Mouse (Mus musculus): ENCODE data around the gene Sin3a.

Gene Sin3a

DNA sequence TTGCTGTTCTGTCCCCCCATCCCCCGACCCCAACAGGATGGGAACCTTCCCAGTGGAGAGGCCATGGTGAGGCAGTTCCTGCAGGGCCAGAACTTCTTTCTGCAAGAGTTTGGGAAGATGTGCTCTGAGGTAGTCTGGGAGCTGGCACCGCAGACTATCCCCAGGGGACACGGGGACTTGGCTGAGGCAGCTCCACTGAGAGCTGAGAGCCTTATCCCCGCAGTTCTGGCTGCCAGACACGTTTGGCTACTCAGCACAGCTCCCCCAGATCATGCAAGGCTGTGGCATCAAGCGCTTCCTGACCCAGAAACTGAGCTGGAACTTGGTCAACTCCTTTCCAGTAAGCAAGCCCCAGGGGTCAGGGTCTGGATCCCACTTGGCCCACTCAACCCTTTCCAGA lies 65.4 kb downstream of the Sin3a start:
- DNase-seq (ENCODE audit: low spot score in 2 of 2) = no peak

DNA sequence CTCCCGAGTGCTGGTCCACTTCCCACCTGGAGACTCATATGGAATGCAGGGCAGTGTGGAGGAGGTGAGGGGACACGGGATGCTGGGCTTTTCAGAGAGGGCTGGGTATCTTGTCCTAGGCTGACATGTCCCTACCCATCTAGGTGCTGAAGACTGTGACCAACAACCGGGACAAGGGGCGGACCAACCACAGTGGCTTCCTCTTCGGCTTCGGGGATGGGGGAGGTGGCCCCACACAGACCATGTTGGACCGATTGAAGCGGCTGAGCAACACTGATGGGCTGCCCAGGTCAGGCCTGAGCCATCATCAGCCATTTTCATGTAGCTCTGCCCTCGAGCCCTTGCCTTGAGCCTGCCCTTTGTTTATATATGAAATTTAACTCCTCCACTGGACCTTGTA lies 65.9 kb downstream of the Sin3a start:
- DNase-seq (ENCODE audit: low spot score in 2 of 2) = no peak

DNA sequence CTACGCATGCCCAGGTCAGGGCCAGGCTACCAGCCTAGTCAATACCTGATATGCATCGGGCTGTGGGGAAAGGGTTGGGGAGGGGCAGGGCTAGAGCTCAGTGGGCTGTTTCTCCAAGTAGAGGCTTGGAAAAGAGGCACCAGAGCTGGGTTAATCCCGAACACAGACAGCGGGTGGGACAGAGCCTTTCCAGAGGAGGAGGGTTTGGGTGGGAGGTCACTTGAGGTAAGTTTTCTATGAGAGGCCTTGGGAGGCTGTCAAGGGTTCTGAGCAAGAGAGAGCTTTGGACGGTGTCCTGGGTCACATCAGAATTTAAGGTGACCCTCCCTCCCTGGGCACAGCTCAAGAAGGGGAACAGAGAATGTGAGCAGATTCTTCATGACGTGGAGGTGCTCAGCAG lies 66.7 kb downstream of the Sin3a start:
- no peak for DNase-seq (ENCODE audit: low spot score in 2 of 2)

DNA sequence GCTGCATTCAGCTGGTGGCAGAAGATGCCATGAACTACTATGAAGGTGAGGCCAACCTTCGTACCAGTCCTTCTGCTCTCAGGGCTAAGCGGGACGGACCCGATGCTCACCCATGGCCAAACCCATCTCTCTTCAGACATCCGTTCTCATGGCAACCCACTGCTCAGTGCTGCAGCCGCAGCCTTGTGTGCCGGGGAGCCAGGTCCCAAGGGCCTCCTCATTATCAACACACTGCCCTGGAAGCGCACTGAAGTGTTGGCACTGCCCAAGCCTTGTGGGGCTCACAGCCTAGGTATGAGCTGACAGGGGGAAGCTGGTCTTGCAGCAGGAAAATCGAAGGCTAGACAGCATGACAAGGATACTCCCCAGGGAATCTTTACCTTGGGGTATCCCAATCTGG lies 67.3 kb downstream of the Sin3a start:
- no peak for DNase-seq (ENCODE audit: low spot score in 2 of 2)

DNA sequence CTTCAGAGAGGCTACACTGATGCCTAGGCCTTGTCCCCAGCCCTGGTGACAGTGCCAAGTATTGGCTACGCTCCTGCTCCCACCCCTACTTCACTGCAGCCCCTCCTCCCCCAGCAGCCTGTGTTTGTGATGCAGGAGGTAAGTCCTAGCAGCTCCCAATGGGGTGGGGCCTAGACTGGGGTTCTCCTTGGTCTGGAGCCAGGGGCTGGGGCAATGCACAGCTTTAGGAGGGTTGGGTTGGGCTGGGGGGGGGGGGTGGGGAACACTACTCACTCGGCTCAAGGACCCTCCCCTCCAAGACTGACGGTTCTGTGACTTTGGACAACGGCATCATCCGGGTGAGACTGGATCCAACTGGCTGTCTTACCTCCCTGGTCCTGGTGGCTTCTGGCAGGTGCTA lies 67.7 kb downstream of the Sin3a start:
- DNase-seq (ENCODE audit: low spot score in 2 of 2) = no peak

DNA sequence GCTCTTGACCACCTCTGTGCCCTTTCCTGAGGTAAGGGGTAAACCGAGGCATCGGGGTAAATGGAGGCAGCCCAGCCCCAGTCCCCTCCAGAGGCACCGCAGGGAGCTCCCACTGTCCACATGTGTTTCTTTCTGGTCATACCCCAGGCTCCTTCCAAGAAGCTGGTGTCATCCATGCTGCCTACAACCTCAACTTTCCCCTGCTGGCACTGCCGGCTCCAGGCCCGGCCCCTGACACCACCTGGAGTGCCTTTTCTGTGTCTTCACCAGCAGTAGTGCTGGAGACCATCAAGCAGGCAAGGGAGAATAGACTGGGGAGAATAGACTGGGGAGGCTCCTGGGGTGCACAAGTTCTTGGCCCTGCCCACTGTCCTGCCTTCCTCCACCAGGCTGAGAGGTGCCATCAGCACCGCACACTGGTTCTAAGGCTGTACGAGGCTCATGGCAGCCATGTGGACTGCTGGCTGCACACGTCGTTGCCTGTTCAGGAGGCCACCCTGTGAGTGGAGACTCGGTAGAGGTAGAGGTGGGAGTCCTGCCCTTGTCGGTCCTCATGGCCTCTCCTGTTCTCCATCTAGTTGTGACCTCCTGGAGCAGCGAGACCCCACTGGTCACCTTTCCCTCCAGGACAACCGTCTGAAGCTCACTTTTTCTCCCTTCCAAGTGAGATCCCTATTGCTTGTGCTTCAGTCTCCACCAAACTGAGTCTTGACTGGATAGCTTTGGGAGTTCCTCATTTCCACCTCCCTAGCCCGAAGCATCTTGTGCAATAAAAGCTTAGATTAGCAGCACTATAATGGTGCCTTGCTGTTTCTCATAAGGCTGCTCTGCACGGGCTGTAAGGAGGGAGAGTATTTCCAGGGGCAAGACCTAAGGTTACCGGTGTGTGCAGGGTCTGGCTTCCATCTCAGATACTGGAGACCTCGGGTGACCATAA lies 69.8 kb downstream of the Sin3a start:
- DNase-seq (ENCODE audit: low spot score in 2 of 2) = no peak

DNA sequence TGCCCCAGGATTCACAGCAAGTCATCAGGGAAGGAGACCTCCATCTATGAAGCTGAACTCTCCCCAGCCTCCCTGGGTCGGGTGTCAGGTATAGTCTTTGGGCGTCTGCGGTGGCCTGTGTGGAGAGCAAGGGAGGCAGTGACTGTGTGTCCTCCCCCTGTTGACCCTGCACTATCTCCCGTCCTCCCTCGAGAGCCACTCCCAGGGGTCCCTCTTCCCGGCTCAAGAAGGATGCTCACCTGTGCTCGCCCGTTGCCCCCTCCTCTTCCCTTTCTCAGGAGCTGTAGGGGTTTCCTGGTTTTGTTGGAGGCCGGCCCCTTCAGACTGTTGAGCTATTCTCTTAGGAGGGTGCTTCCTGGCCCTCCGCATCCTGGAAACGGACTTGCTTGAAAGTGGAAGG lies 71.4 kb downstream of the Sin3a start:
- no peak for DNase-seq (ENCODE audit: low spot score in 2 of 2)

DNA sequence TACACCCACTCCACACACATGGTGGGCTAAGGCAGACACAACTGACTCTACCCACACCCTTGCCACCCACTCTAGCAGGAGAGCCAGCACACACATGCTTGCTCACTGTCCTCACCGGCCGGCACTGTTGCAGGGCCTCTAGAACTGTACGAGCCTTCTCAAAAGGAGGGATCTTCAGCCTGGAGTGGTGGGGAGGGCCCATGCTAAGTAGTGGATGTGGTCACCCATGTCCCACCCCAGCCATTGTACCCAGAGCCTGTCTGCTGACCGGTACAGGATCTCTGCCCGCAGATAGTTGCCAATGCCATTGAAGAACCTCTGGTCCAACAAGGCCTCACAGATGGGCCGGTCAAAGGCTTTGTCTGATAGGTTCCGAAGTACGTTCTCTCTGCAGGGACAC lies 73.0 kb downstream of the Sin3a start:
- no peak for DNase-seq (ENCODE audit: low spot score in 2 of 2)

DNA sequence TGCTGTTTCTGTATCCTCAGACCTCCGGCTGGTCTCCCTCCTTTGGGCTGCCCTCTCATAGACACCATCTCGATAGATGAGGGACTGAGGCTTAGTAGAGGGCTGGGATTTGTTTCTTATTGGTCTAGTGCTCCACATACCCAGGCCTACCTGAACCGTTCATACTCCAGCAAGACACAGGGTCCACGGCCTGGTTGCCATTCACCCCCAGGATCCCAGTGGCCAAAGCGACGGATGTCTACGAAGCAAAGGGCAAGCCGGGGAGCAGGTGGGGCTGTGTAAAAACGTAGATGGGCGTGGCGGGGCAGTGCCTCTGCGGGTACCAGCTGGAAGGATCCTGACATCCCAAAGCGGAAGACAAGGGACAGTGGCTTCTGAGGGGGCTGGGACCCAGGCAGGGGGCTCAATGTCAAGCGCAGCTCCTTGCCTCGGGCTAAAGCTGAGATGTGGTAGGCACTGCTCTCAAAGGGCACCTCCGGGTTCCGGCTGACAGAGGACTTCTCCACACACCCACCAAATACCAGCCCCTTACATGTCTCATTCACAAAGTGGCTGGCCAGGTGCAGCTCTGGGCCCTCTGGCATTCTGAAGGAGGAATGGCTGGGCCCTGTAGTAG lies 74.7 kb downstream of the Sin3a start:
- peak in 1 of 2 experiments; percentile 8 for DNase-seq (ENCODE audit: low spot score in 2 of 2)

DNA sequence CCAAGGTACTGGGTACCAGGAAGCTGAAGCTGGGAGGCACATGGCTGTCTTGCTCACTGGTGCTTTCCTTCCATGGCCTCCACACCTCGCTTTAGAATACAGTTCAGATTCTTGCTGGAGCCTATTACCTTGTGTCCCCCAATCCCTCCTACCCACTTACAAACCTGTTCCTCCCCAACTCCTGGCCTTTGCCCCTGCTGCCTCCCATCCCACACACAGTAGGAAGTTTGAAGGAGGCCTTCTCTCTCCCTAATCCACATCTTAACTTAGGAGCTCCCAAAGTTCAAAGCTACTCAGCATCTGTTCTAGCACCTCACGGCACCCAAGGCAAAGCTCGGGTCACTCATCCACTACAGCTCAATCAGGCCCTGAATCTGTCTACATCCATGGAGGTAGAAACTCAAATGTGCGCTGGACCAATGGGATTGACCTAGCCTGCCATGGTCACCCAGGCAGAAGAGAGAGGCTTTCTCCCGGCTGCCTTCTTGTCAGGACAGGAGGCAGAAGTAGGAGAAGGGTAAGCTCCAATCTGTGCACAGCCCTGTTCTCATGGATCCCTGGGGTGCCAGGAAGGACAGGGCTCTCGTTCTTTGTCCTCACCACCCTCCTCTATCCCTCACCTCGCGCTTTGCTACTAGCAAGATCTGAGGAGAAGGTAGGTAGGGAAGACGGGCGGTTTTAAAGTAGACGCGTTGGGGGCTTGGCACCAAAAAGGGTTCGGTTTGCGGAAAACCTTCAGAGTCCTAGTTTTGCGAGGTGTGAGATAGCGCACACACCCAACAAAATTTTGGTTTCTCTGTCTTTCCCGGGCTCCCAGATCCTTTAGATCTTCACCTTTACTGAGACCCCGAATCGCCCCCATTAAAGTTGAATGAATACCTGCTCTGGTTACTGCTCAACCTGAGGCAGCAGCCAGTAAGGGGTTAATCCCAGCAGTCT lies 75.6 kb downstream of the Sin3a start:
- peak in 1 of 2 experiments; percentile 5 for DNase-seq (ENCODE audit: low spot score in 2 of 2)

DNA sequence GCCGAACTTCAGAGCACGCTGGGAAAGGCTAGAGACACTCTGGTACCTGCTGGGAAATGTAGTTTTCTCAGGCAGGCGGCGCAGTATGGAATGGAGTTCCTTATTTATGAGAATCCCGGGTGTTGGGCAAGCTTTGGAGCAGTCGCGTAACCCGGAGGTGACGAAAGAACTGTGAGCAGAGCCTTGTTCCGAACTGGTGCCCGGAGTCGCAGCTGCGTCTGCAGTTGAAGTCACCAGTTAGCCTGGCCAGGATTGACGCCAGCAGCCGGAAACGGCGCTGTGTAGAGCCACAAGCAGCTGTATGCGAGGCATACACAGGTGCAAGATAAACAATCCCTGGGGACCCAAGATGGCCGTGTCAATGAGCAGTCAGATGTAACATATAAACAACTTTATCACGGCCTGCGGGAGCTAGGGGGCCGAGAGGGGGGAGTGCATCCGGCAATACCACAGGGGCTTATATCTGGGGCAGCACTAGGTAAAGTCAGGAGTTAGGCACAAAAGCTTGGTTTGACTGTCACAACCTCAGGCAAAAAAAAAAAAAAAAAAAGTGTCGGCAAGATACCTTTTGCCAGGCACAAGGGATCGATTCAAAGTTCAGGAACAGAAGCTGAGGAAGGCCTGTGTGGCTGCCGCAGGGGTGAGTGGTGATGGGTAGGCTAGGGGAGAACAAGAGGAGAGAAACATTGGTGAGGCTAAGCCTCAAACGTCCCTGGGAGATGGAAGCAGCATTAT lies 76.5 kb downstream of the Sin3a start, which contains the start of gene Neil1:
TSS of gene Neil1 (minus strand) at position 162 of the 735 bp plus-strand sequence.
- DNase-seq (ENCODE audit: low spot score in 2 of 2) = peak; percentile 83 to 90

DNA sequence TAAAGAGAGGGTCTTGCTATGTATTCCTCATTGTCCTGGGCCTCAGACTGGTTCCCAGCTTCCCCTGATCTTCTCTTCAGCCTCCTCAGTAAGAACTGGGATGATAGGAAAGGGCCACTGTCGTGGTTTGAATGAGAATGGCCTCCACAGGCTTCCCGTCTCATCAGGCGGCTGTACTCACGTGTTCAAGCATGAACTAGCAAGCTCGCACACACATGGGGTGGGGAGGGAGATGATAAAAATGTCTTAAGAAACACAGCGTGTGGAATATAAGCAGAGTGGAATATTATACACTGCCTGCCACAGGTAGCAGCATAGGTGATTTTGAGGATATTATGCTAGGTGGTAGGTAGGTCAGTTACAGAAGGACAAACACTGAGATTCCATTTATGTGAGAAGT lies 77.2 kb downstream of the Sin3a start:
- DNase-seq (ENCODE audit: low spot score in 2 of 2) = no peak

DNA sequence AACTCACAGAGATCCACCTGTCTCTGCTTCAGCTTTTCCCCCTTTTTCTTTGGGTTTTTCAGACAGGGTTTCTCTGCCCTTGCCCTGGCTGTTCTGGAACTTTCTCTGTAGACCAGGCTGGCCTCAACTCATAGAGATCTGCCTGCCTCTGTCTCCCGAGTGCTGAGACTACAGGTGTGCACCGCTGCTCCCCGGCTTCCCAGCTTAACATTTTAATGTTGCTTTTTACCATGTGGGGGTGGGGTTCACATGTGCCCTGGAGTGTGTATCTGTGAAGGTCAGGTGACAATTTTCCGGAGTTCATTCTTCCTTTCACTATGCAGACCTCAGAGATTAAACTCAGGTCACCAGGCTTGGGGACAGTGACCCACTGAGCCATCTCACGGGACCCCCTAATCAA lies 78.4 kb downstream of the Sin3a start:
- no peak for DNase-seq (ENCODE audit: low spot score in 2 of 2)

DNA sequence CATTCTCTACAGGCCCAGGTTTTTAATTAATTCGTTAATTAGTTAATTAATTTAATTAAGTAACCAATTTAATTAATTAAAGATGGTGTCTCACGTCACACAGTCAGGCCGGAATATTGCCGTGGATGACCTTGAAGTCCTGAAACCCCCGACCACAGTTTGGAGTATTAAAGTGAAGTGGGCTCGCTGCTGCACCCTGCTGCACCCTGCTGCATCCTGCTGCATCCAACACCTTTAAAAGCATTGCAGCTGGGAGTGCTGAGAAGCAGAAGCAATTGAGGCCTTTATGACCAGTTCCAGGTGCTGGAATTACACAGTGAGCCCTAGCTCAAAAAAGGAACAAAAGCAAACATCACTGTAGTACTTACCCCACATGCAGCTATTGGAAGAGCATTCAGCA lies 80.5 kb downstream of the Sin3a start:
- DNase-seq (ENCODE audit: low spot score in 2 of 2) = no peak

DNA sequence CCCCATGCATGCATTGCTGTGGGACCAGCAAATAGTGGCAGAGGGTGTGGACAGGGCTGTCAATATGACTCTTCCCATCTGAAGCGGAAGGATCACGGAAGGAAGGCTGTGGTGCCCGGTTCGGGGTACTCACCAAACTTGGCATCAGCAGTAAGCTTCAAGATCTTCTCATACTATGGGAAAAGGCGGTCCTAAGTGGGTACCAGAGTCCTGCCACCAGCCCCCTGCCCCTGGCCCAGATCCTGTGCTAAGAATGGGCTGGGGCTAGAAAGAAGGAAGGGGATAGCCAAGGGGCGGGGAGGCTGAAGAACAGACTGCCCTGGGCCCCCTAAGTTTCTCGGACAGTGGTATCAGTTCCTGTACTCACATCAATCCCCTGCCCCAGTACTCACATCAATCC lies 84.5 kb downstream of the Sin3a start:
- DNase-seq (ENCODE audit: low spot score in 2 of 2) = no peak

DNA sequence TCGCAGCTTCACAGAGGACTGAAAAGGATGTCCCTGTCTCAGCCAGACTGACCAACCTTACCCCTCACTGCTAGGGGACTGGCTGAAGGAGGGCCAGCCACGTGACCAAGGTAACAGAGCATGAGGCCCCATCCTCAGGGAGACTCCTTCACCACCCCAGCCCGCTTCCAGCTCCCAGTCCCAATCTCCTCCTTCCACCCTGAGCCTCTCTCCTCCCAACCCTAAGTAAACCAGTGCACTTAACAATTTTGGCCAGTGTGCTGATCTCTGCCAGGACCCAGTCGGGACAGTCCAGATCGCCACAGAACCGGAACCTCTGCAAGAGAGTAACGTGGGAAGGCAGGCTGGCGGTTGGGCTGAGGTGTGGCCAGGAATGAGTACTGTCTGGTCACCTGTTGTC lies 85.0 kb downstream of the Sin3a start:
- DNase-seq (ENCODE audit: low spot score in 2 of 2) = no peak

DNA sequence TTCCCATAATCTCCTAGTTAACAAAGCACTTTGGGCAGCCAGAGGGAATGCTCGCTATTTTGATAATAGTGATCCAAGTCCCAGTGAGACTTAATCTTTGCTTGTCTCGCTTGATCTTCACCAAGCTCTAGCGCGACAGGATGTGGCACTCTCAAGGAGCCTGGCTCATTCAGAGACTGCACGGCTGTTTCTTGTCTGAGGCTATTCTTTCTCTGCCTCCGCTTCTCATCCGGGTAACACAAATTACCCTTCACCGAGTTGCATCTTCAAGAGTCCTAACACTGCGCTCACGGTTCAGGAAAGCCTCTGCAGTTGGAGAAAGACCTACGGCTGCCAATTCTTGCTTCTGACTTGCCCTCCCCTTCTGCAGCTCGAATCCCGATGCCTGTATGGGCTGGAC lies 85.7 kb downstream of the Sin3a start:
- peak; percentile 4 to 8 for DNase-seq (ENCODE audit: low spot score in 2 of 2)

DNA sequence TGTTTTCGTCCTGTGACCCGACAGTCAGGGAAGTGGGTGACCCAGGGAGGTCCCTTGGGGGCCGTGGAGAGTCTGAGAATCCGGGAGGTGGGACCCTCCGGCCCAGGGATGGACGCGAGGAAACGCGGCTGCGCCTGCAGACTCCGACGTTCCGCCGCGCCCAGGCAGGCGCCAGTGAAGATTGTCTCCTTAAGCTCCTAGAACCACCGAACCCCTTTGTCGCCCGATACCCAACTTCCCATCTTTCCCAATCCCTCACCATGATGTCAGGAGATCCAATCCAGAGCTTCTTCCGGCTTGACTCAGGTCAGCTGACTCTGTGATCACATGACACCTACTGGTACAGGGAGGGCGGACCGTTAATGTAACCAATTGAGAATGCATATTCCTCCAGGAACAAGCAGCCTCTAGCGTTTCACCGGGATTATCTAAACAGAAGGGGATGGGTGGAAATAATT lies 86.2 kb downstream of the Sin3a start, which contains the start of gene Commd4:
TSS of gene Commd4 (minus strand) at position 319 of the 458 bp plus-strand sequence.
- DNase-seq (ENCODE audit: low spot score in 2 of 2) = peak; percentile 85 to 89

DNA sequence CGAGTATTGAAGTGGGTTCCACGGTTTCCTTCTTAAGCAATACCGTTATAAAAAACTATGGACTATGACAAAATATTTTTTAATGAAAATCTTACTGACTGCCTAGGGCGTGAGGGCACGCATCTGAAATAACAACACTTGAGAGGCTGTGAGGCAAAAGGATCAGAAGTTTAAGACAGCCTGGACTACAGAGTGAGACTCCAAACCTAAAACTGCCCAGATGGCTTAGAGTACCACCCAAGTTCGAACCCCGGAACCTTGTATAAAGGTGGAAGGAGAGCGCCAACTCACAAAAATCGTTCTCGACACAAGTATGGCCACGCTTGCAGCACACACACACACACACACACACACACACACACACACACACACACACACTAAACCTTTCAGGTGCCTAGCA lies 86.7 kb downstream of the Sin3a start:
- DNase-seq (ENCODE audit: low spot score in 2 of 2) = no peak

DNA sequence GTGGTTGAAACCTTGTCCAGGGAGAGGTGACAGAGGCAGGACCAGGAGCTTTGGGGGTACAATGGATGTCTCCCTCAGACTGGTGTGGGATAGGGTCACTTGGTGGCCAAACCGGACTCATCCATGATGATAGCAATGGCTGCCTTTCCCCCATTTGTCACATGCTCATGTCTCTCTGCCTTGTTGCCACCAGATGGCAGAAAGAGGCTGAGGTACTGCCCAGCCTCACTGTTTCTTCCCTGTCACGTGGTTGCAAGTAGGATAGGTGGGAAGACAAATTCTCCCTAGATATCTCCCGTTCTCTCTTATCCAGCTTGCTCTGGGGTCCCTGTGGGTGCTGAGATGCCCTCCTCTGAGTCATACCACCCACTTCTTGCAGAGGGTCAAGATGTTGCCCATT lies 90.7 kb downstream of the Sin3a start:
- DNase-seq (ENCODE audit: low spot score in 2 of 2) = no peak

DNA sequence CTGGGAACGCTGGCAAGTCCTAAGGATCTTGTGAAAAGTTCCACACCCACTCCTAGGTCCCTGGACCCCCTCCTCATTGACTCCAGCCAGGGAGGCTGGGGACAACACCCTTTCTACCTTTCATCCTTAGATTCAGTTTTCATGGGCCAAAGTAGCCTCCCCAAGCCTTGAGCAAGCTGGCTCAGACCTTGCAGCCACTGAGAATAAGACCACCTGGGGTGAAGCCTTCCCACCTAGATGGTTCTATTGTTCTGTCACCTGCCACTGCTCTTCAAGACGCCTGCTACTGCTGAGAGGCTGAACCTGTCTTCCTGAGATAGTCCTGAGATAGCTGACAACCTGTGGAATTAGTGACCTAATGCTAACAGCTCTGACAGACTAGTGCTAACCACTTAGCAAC lies 91.3 kb downstream of the Sin3a start:
- DNase-seq (ENCODE audit: low spot score in 2 of 2) = no peak
